Mouse (Mus musculus) kidney, embryonic 15.5 days (tissue): ENCODE data around the gene Rtl10. TPM values are rescaled to one million over a fixed set of nuclear protein-coding genes. Genes with fewer than 3 reads are reported as not detected.
"Not testable (repeated sequence)": the region's sequence is repeated elsewhere in the genome, so short reads cannot be mapped to it uniquely, and the experiment has no call there.

Source experiments
- ATAC-seq: fragments of 200-750 bp; cut with Nextera tagmentation; replicated peaks from 2 replicates; pipeline ENCODE4 v1.8.0; 2017; ENCODE audit warnings: moderate TSS enrichment; ENCODE audit not compliant: low FRiP score
- H3K27ac ChIP-seq: fragments of 300-500 bp; sonication (generic); 2 replicates; pipeline ENCODE4 v1.5.1; 2015; ENCODE audit warnings: mild to moderate bottlenecking, inconsistent platforms
- H3K27me3 ChIP-seq: fragments of 300-500 bp; sonication (generic); 2 replicates; pipeline ENCODE4 v1.6.1; 2015; ENCODE audit warnings: inconsistent platforms
- H3K36me3 ChIP-seq: fragments of 300-500 bp; sonication (generic); 2 replicates; pipeline ENCODE4 v1.6.1; 2015; ENCODE audit warnings: inconsistent platforms
- H3K4me1 ChIP-seq: fragments of 300-500 bp; sonication (generic); 2 replicates; pipeline ENCODE4 v1.6.1; 2015; ENCODE audit warnings: inconsistent platforms
- H3K4me2 ChIP-seq: fragments of 300-500 bp; sonication (generic); 2 replicates; pipeline ENCODE4 v1.6.1; 2015; ENCODE audit warnings: moderate library complexity, mild to moderate bottlenecking, inconsistent platforms
- H3K4me3 ChIP-seq: fragments of 300-500 bp; sonication (generic); replicated peaks from 2 replicates; pipeline ENCODE4 v1.5.1; 2015; ENCODE audit warnings: mild to moderate bottlenecking, inconsistent platforms
- H3K9ac ChIP-seq: fragments of 300-500 bp; sonication (generic); 2 replicates; pipeline ENCODE4 v1.6.1; 2015; ENCODE audit warnings: mild to moderate bottlenecking, inconsistent platforms
- H3K9me3 ChIP-seq: fragments of 300-500 bp; sonication (generic); replicated peaks from 2 replicates; pipeline ENCODE4 v1.6.1; 2016; ENCODE audit warnings: inconsistent platforms
- whole genome bisulfite sequencing: fragments of 180-500 bp; shearing (Covaris S2); methylation state at CpG from one replicate; pipeline ENCODE4 v1.1.7; 2015; ENCODE audit warnings: mixed read lengths; 5-methylcytosine and 5-hydroxymethylcytosine counted together
- polyA plus RNA-seq: library from polyadenylated mRNA; unstranded; fragments of >200 nt; fragmentation: Nextera tagmentation; extraction: Ambion mirVana; gene quantifications from 2 replicates; pipeline ENCODE4 v1.2.1, GENCODE M21; 2015

Rtl10 gene
- polyA plus RNA-seq, 1 experiment from 2014 or later = 3.1 TPM

DNA sequence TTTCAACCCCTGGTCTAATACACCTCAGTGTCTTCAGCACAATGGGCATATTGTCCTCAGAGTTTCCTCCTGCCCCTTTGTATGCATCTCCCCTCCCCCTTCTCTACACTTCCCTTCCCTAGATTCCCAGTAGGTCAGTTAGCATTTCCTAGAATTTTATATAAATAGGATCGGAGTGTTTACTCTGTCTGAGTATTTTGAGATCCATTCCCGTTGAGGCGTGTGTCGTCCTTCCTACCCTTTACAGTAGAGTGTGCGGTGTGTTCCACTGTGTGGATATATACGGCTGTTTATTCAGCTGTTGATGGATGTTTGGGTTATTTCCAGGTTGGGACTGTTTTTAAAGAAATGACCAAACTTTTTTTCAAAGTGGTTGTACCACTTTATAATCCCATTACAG is 14.8 kb downstream of the Rtl10 start:
- ATAC-seq = no peak
- H3K4me2 ChIP-seq = no peak overlapping the region
- no peak overlapping the region for H3K27ac ChIP-seq
- H3K9me3 ChIP-seq = no peaks in the 10 kb centered on the region
- no peaks in the 10 kb centered on the region for H3K27me3 ChIP-seq
- no peak overlapping the region for H3K4me3 ChIP-seq
- H3K9ac ChIP-seq = no peak overlapping the region
- no peaks in the 10 kb centered on the region for H3K36me3 ChIP-seq
- 43% methylated on average over 6 of the region's 6 CpGs for WGBS
- H3K4me1 ChIP-seq = peaks cover 6% of the 10 kb centered on the region; the same call in 1 of the 2 replicates

DNA sequence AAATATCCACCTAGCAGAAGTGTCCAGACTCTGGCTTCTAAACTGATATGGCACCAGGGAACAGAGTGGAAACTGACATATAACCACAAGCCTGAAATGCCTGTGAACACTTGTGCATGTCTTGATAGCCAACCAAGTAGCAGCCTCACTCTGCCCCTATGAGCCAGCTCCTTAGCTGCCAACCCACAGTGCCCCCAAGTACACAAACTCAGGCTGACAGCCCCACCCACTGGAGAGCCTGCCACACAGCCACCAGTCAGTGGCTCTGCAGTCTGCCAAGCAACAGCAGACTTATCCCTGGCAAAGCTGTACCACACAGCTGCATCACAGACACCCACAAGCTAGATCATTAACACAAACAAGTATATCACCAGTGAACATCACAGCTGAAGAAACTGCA is 19.4 kb downstream of the Rtl10 start:
- Histone ChIP-seq H3K9me3 (no peaks in the 10 kb centered on the region), H3K4me2 (no peak overlapping the region), H3K27ac (no peak overlapping the region), H3K36me3 (no peaks in the 10 kb centered on the region), H3K27me3 (no peaks in the 10 kb centered on the region), H3K9ac (no peak overlapping the region), H3K4me1 (no peaks in the 10 kb centered on the region), H3K4me3 (no peak overlapping the region)
- no peak for ATAC-seq

DNA sequence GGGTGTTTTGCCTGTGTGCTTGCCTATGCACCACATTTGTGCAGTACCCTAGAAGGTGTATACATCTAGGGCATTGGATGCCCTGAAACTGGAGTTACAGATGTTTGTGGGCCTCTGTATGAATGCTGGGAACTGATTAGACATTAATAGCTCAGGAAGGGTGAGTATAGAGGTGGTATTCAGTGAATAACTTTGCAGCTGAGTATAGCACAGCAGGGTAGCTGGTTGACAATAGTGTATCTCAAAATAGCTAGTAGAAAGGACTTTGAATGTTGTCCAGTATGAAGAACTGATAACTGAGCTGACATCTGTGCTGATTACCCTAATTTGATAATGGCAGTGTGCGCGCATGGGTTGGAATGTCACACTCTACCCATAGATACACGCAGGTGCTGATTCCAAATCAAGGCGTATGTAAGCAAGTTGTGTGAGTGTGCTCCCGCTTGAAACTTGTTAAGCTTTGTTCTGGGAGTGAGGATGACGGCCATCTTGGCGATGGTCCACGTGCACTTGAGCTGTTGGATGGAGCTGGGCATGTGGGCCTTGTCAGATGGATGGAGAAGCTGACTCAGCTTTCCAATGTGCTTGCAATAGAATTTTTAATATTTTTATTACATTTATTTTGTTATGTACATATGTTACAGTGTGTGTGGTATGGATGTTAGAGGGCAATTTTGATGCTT is 25.0 kb downstream of the Rtl10 start:
- Histone ChIP-seq H3K4me2 (no peak overlapping the region), H3K4me1 (no peaks in the 10 kb centered on the region), H3K4me3 (no peak overlapping the region), H3K27ac (no peak overlapping the region), H3K9me3 (no peaks in the 10 kb centered on the region), H3K9ac (no peak overlapping the region), H3K27me3 (no peaks in the 10 kb centered on the region), H3K36me3 (no peaks in the 10 kb centered on the region)
- no peak for ATAC-seq
- WGBS = 91% methylated on average over 8 of the region's 8 CpGs

DNA sequence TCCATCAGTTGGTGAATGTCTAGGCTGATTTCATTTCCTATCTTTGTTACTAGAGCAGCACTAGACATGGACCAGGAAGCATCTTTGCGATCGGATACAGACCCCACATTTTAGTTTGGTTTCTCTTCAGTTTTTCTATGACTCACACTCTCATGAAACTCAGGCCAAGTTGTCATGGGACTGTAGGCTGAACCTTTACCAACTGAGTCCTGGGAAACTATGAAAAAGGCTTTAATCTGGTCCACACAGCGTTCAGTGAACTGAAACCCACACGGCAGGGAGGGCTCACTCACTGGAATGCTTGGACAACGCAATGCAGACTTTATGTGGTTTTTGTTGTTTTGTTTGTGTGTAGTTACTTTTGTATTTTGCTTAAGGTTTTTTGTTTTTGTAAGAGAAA is 30.0 kb downstream of the Rtl10 start:
- 74% methylated on average over 5 of the region's 5 CpGs for WGBS
- Histone ChIP-seq H3K4me1 (no peaks in the 10 kb centered on the region), H3K4me3 (no peak overlapping the region), H3K36me3 (no peaks in the 10 kb centered on the region), H3K27ac (no peak overlapping the region), H3K27me3 (no peaks in the 10 kb centered on the region), H3K9me3 (peaks cover 6% of the 10 kb centered on the region; the same call in 1 of the 2 replicates), H3K9ac (no peak overlapping the region), H3K4me2 (no peak overlapping the region)
- no peak for ATAC-seq

DNA sequence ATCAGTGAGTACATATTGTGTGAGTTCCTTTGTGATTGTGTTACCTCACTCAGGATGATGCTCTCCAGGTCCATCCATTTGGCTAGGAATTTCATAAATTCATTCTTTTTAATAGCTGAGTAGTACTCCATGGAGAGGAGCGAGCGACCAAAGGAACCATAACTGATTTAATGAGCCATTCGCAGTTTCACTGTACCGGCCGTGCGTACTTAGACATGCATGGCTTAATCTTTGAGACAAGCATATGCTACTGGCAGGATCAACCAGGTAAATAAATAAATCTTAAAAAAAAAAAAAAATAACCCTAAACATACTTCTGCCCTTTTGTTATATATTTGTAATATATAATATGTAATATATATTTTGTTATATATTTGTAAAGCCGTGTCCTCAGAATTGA is 34.4 kb downstream of the Rtl10 start:
- peak; percentile 100 for ATAC-seq
- H3K27me3 ChIP-seq, H3K36me3 ChIP-seq, H3K4me1 ChIP-seq, H3K4me3 ChIP-seq, H3K4me2 ChIP-seq, H3K27ac ChIP-seq, H3K9me3 ChIP-seq, H3K9ac ChIP-seq: not testable (repeated sequence)
- 87% methylated on average over 7 of the region's 7 CpGs for WGBS

DNA sequence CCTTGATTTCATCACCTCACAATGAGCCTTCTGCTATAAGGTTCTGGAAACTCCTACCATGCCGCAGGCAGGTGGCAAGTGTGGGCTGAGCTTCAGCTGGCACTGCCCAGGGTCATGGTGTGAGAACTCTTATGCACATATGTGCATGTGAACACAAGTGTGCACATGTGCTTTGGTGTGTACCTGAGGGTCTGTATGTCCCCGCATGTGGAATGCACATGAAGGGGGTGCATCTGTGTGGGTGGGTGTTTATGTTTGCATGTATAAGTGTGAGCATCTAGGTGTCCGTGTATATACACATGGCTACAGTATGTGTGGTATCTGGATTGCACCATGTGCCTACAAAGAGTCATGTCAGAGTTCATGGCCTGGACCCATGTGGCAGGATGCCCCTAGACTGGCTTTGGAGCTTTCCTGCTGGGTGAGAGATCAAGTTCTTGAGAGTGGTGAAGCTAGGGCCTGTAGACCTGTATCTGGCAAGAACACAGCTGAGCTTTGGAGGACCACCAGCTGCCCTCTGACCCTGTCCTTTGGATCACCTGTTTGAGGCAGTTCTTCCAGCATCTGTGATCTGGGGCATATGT is 38.8 kb downstream of the Rtl10 start:
- Histone ChIP-seq H3K4me3 (no peak overlapping the region), H3K27ac (no peak overlapping the region), H3K27me3 (no peaks in the 10 kb centered on the region), H3K36me3 (no peaks in the 10 kb centered on the region), H3K4me1 (no peaks in the 10 kb centered on the region), H3K9ac (no peak overlapping the region), H3K4me2 (no peak overlapping the region), H3K9me3 (no peaks in the 10 kb centered on the region)
- ATAC-seq = no peak
- 85% methylated on average over 3 of the region's 3 CpGs for WGBS

DNA sequence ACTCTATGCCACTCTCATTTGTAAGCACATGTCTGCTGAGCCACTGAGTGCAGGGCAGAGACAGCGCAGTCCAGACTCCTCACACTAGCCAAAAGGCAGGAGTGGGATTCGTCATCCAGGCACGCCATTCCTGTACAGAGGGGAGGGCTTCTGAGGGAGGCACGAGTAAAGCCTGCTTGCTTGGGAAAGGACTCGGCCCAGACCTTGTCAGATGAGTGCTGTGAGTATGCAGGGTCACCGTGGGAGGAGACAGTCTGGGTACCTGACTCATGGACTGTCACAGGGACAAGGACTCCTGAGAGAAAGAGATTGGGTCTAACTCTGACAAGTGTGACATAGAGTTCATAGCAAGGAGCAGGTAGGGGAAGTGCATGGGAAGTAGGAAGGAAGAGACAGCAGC is 40.6 kb downstream of the Rtl10 start:
- no peak overlapping the region for H3K9ac ChIP-seq
- no peak overlapping the region for H3K4me2 ChIP-seq
- H3K27me3 ChIP-seq = no peaks in the 10 kb centered on the region
- ATAC-seq = no peak
- H3K4me1 ChIP-seq = 0 out of 2 replicates have a peak, but pooled peaks cover 6% of the 10 kb centered on the region
- no peaks in the 10 kb centered on the region for H3K9me3 ChIP-seq
- H3K27ac ChIP-seq = no peak overlapping the region
- H3K4me3 ChIP-seq = no peak overlapping the region
- H3K36me3 ChIP-seq = no peaks in the 10 kb centered on the region
- 51% methylated on average over 6 of the region's 6 CpGs for WGBS

DNA sequence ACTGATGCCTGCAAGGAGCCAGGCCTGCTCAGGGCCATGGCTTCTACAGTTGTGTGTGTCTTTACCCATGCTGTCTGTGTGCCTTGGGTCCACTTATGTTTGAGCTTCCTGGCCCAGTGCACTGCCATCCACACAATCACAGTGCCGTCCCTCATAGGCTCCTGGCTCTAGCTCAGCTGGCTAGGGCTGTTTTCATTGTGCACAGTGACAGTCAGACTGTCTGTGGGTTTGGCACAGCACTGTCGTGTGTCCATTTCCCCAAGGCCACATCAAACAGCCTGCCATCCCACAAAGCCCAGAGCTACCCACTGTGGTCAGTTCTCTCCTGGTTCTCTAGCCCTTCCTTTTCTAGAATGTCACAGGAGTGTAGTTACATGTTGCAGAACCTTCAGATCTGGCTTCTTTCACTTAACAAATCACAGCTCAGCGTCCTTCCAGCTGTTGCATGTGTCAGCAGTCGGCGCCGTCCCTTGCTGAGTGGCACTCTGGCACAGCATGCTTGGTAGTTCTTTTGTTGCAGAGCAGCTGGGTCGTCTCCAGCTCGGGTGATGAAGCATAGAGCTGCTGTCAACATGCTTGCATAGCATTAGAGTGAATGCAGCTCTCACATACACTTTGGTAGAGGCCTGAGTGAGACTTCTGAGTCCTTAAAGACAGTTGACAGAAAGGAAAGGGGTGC is 44.6 kb downstream of the Rtl10 start:
- no peaks in the 10 kb centered on the region for H3K36me3 ChIP-seq
- no peak overlapping the region for H3K4me3 ChIP-seq
- 0 out of 2 replicates have a peak, but pooled peaks cover 8% of the 10 kb centered on the region for H3K4me1 ChIP-seq
- H3K9me3 ChIP-seq = no peaks in the 10 kb centered on the region
- H3K27ac ChIP-seq = no peak overlapping the region
- H3K27me3 ChIP-seq = no peaks in the 10 kb centered on the region
- WGBS = 47% methylated on average over 8 of the region's 8 CpGs
- 0 out of 2 replicates have a peak, but pooled peaks have one; percentile 49 for ATAC-seq
- H3K4me2 ChIP-seq = no peak overlapping the region
- H3K9ac ChIP-seq = no peak overlapping the region

DNA sequence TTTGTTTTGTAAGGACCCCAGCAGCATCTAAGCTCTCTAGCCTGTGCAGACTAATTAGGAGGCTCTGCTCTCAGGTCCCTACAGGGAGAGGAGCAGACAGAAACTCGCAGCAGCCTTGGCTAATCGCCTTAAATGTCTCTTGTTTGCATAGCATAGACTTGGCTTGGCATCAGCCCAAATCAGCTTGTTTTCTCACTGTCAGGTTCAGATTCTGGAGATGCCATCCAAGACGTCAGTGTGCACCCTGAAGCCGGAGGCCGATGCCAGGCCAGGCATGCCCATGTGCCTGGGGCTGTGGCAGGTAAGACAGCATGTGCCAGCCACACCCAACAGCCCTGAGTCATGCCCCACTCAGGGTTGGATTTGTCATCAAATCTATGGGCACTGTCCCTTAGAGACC is 49.2 kb downstream of the Rtl10 start:
- H3K27ac ChIP-seq = no peak overlapping the region
- 82% methylated on average over 5 of the region's 5 CpGs for WGBS
- H3K4me1 ChIP-seq = peaks cover 34% of the 10 kb centered on the region
- H3K4me3 ChIP-seq = no peak overlapping the region
- no peak overlapping the region for H3K4me2 ChIP-seq
- no peaks in the 10 kb centered on the region for H3K36me3 ChIP-seq
- H3K9me3 ChIP-seq = no peaks in the 10 kb centered on the region
- ATAC-seq = no peak
- 0 out of 2 replicates have a peak, but pooled peaks cover 4% of the 10 kb centered on the region for H3K27me3 ChIP-seq
- no peak overlapping the region for H3K9ac ChIP-seq

Other genes with a start within 250 kb of the Rtl10 start
- gene Gm49776, start 240.6 kb upstream of the Rtl10 start, polyA plus RNA-seq = 4.3 TPM in 1 of 2 replicates, not detected in the other
- 30.4 and 32.4 TPM in 2 replicates for gene Dgcr8, start 209.7 kb upstream of the Rtl10 start, polyA plus RNA-seq
- 22.5 and 29.2 TPM in 2 replicates for gene Tango2, start 150.8 kb upstream of the Rtl10 start, polyA plus RNA-seq
- gene Arvcf, start 150.7 kb upstream of the Rtl10 start, polyA plus RNA-seq = 23.7 and 27.1 TPM in 2 replicates
- 28.1 and 29.1 TPM in 2 replicates for gene Txnrd2, start 72.5 kb upstream of the Rtl10 start, polyA plus RNA-seq
- gene Comt, start 72.0 kb upstream of the Rtl10 start, polyA plus RNA-seq = 97.2 and 103 TPM in 2 replicates
- 13.7 and 17.2 TPM in 2 replicates for gene Gnb1l, start 188 bp upstream of the Rtl10 start, polyA plus RNA-seq
- 0.28 and 0.40 TPM in 2 replicates for gene Tbx1, start 91.8 kb downstream of the Rtl10 start, polyA plus RNA-seq
- gene Gp1bb, start 123.5 kb downstream of the Rtl10 start, polyA plus RNA-seq = 0.93 and 1.6 TPM in 2 replicates
- 1.5 and 4.3 TPM in 2 replicates for gene Gm49601, start 127.5 kb downstream of the Rtl10 start, polyA plus RNA-seq
- 16.3 and 17.1 TPM in 2 replicates for gene Sept5, start 131.1 kb downstream of the Rtl10 start, polyA plus RNA-seq